Mouse (Mus musculus) lung, embryonic 15.5 days (tissue): ENCODE measurements at regions not wholly inside any gene's neighbourhood (a gene's known extent, or its start where the extent isn't known, plus 50 kb on each side); places are given as distances from the start of the nearest gene placed in this dataset.

Source experiments
- ATAC-seq: fragments of 200-750 bp; cut with Nextera tagmentation; 2 replicates; pipeline ENCODE4 v1.8.0; 2017; ENCODE audit warnings: moderate number of reproducible peaks, borderline replicate concordance; ENCODE audit not compliant: low FRiP score, low TSS enrichment; ENCODE audit errors: extremely low read depth
- H3K27ac ChIP-seq: fragments of 300-500 bp; sonication (generic); 2 replicates; pipeline ENCODE4 v1.5.1; 2015; ENCODE audit warnings: moderate library complexity, mild to moderate bottlenecking, inconsistent platforms
- H3K27me3 ChIP-seq: fragments of 300-500 bp; sonication (generic); 2 replicates; pipeline ENCODE4 v1.6.1; 2015; ENCODE audit warnings: inconsistent platforms
- H3K36me3 ChIP-seq: fragments of 300-500 bp; sonication (generic); 2 replicates; pipeline ENCODE4 v1.6.1; 2015; ENCODE audit warnings: inconsistent platforms
- H3K4me1 ChIP-seq: fragments of 300-500 bp; sonication (generic); 2 replicates; pipeline ENCODE4 v1.6.1; 2015; ENCODE audit warnings: inconsistent platforms
- H3K4me2 ChIP-seq: fragments of 300-500 bp; sonication (generic); 2 replicates; pipeline ENCODE4 v1.6.1; 2015; ENCODE audit warnings: inconsistent platforms, mild to moderate bottlenecking, moderate library complexity
- H3K4me3 ChIP-seq: fragments of 300-500 bp; sonication (generic); 2 replicates; pipeline ENCODE4 v1.5.1; 2015; ENCODE audit warnings: mild to moderate bottlenecking, inconsistent platforms
- H3K9ac ChIP-seq: fragments of 300-500 bp; sonication (generic); 2 replicates; pipeline ENCODE4 v1.6.1; 2015; ENCODE audit warnings: inconsistent platforms
- H3K9me3 ChIP-seq: fragments of 300-500 bp; sonication (generic); 2 replicates; pipeline ENCODE4 v1.6.1; 2016; ENCODE audit warnings: inconsistent platforms
- WGBS: fragments of 180-500 bp; shearing (Covaris S2); methylation state at CpG from one replicate; pipeline ENCODE4 v1.1.7; 2015; 5-methylcytosine and 5-hydroxymethylcytosine counted together

GRCm38 (mm10) chr15:93189266-93189855, 85.6 kb downstream of the Gxylt1 start:
- no peak overlapping the region for H3K9ac ChIP-seq
- no peaks in the 10 kb centered on the region for H3K4me1 ChIP-seq
- ATAC-seq = no peak
- H3K27me3 ChIP-seq = no peaks in the 10 kb centered on the region
- no peak overlapping the region for H3K27ac ChIP-seq
- no peak overlapping the region for H3K4me3 ChIP-seq
- H3K36me3 ChIP-seq = no peaks in the 10 kb centered on the region
- H3K9me3 ChIP-seq = no peaks in the 10 kb centered on the region
- H3K4me2 ChIP-seq = no peak overlapping the region
- 82% methylated on average over 7 of the region's 7 CpGs for WGBS

GRCm38 (mm10) chr15:93176221-93176620, 98.8 kb downstream of the Gxylt1 start:
- no peak overlapping the region for H3K9ac ChIP-seq
- H3K9me3 ChIP-seq = no peaks in the 10 kb centered on the region
- no peak for ATAC-seq
- H3K4me1 ChIP-seq = no peaks in the 10 kb centered on the region
- H3K36me3 ChIP-seq = no peaks in the 10 kb centered on the region
- 80% methylated on average over 5 of the region's 5 CpGs for WGBS
- no peak overlapping the region for H3K27ac ChIP-seq
- no peak overlapping the region for H3K4me3 ChIP-seq
- H3K27me3 ChIP-seq = no peaks in the 10 kb centered on the region
- H3K4me2 ChIP-seq = no peak overlapping the region

GRCm38 (mm10) chr15:93168784-93169183, 106.2 kb downstream of the Gxylt1 start:
- H3K27ac ChIP-seq = no peak overlapping the region
- H3K36me3 ChIP-seq = no peaks in the 10 kb centered on the region
- H3K4me3 ChIP-seq = no peak overlapping the region
- H3K27me3 ChIP-seq = no peaks in the 10 kb centered on the region
- no peaks in the 10 kb centered on the region for H3K9me3 ChIP-seq
- 28% methylated on average over 3 of the region's 3 CpGs for WGBS
- H3K9ac ChIP-seq = no peak overlapping the region
- no peak overlapping the region for H3K4me2 ChIP-seq
- no peaks in the 10 kb centered on the region for H3K4me1 ChIP-seq
- ATAC-seq = peak; percentile 74; the same call in 1 of the 2 replicates

- no peak overlapping the region for H3K27ac ChIP-seq
- H3K9ac ChIP-seq = no peak overlapping the region
- no peaks in the 10 kb centered on the region for H3K27me3 ChIP-seq
- H3K4me3 ChIP-seq = no peak overlapping the region
- ATAC-seq = no peak
- H3K9me3 ChIP-seq = no peaks in the 10 kb centered on the region
- no peaks in the 10 kb centered on the region for H3K36me3 ChIP-seq
- no peaks in the 10 kb centered on the region for H3K4me1 ChIP-seq
- no peak overlapping the region for H3K4me2 ChIP-seq
- WGBS = 68% methylated on average over 9 of the region's 9 CpGs
Observed at GRCm38 (mm10) chr15:93167451-93167850, 107.5 kb downstream of the Gxylt1 start.

GRCm38 (mm10) chr15:93161924-93162910, 112.8 kb downstream of the Gxylt1 start:
- Histone ChIP-seq H3K36me3 (no peaks in the 10 kb centered on the region), H3K4me2 (peak overlapping the region; percentile 30), H3K4me3 (no peak overlapping the region), H3K27me3 (no peaks in the 10 kb centered on the region), H3K4me1 (no peaks in the 10 kb centered on the region), H3K9ac (no peak overlapping the region), H3K27ac (peak overlapping the region; percentile 55; the same call in 1 of the 2 replicates), H3K9me3 (no peaks in the 10 kb centered on the region)
- ATAC-seq = peak; percentile 65; the same call in 1 of the 2 replicates
- WGBS = 55% methylated on average over 25 of the region's 25 CpGs

- H3K27ac ChIP-seq = no peak overlapping the region
- no peak for ATAC-seq
- 72% methylated on average over 7 of the region's 7 CpGs for WGBS
Observed at GRCm38 (mm10) chr15:93161329-93161728, 113.7 kb downstream of the Gxylt1 start.

GRCm38 (mm10) chr15:93155756-93156155, 119.2 kb downstream of the Gxylt1 start:
- H3K9ac ChIP-seq = no peak overlapping the region
- WGBS = 78% methylated on average over 3 of the region's 3 CpGs
- no peak overlapping the region for H3K4me2 ChIP-seq
- H3K4me1 ChIP-seq = no peaks in the 10 kb centered on the region
- H3K9me3 ChIP-seq = no peaks in the 10 kb centered on the region
- no peak overlapping the region for H3K4me3 ChIP-seq
- no peak for ATAC-seq
- H3K36me3 ChIP-seq = no peaks in the 10 kb centered on the region
- no peak overlapping the region for H3K27ac ChIP-seq
- H3K27me3 ChIP-seq = no peaks in the 10 kb centered on the region

More at GRCm38 (mm10) chr15:93161329-93161728, 113.7 kb downstream of the Gxylt1 start:
- no peaks in the 10 kb centered on the region for H3K27me3 ChIP-seq
- no peak overlapping the region for H3K9ac ChIP-seq
- no peak overlapping the region for H3K4me3 ChIP-seq
- H3K9me3 ChIP-seq = no peaks in the 10 kb centered on the region
- H3K36me3 ChIP-seq = no peaks in the 10 kb centered on the region
- no peaks in the 10 kb centered on the region for H3K4me1 ChIP-seq
- H3K4me2 ChIP-seq = no peak overlapping the region

GRCm38 (mm10) chr15:93154022-93154421, 121.0 kb downstream of the Gxylt1 start:
- Histone ChIP-seq H3K36me3 (no peaks in the 10 kb centered on the region), H3K4me3 (no peak overlapping the region), H3K9ac (no peak overlapping the region), H3K27me3 (no peaks in the 10 kb centered on the region), H3K4me1 (no peaks in the 10 kb centered on the region), H3K4me2 (no peak overlapping the region), H3K9me3 (no peaks in the 10 kb centered on the region), H3K27ac (no peak overlapping the region)
- 38% methylated on average over 4 of the region's 4 CpGs for whole genome bisulfite sequencing
- no peak for ATAC-seq

GRCm38 (mm10) chr15:93144899-93145298, 130.1 kb downstream of the Gxylt1 start:
- H3K27me3 ChIP-seq = no peaks in the 10 kb centered on the region
- H3K4me1 ChIP-seq = no peaks in the 10 kb centered on the region
- no peaks in the 10 kb centered on the region for H3K9me3 ChIP-seq
- H3K4me2 ChIP-seq = no peak overlapping the region
- WGBS = 53% methylated on average over 9 of the region's 9 CpGs
- no peak overlapping the region for H3K27ac ChIP-seq
- H3K4me3 ChIP-seq = no peak overlapping the region
- no peak for ATAC-seq
- no peaks in the 10 kb centered on the region for H3K36me3 ChIP-seq
- H3K9ac ChIP-seq = no peak overlapping the region

GRCm38 (mm10) chr15:93144264-93144663, 130.7 kb downstream of the Gxylt1 start:
- Histone ChIP-seq H3K4me2 (no peak overlapping the region), H3K27me3 (no peaks in the 10 kb centered on the region), H3K9ac (no peak overlapping the region), H3K4me3 (no peak overlapping the region), H3K4me1 (no peaks in the 10 kb centered on the region), H3K36me3 (no peaks in the 10 kb centered on the region), H3K27ac (no peak overlapping the region), H3K9me3 (no peaks in the 10 kb centered on the region)
- ATAC-seq = no peak
- WGBS = 72% methylated on average over 4 of the region's 4 CpGs

- 80% methylated on average over 18 of the region's 18 CpGs for WGBS
- Histone ChIP-seq H3K27me3 (no peaks in the 10 kb centered on the region), H3K4me3 (no peak overlapping the region), H3K36me3 (no peaks in the 10 kb centered on the region), H3K4me2 (no peak overlapping the region), H3K9me3 (no peaks in the 10 kb centered on the region), H3K27ac (no peak overlapping the region), H3K4me1 (no peaks in the 10 kb centered on the region), H3K9ac (no peak overlapping the region)
- no peak for ATAC-seq
Observed at GRCm38 (mm10) chr15:93133379-93133778, 141.6 kb downstream of the Gxylt1 start.

- H3K9ac ChIP-seq = no peak overlapping the region
- no peak for ATAC-seq
- no peak overlapping the region for H3K4me2 ChIP-seq
- H3K4me1 ChIP-seq = no peaks in the 10 kb centered on the region
- H3K4me3 ChIP-seq = no peak overlapping the region
- H3K27ac ChIP-seq = no peak overlapping the region
- no peaks in the 10 kb centered on the region for H3K27me3 ChIP-seq
- no peaks in the 10 kb centered on the region for H3K36me3 ChIP-seq
- no peaks in the 10 kb centered on the region for H3K9me3 ChIP-seq
Observed at GRCm38 (mm10) chr15:93131056-93131455, 143.9 kb downstream of the Gxylt1 start.
